Mouse (Mus musculus) megakaryocyte, embryonic 14.5 days (primary cell): ENCODE results near the gene Ncf1.

Experiments used
- FLI1 ChIP-seq: IDR thresholded peaks from 2 replicates; pipeline ENCODE4 v1.6.1; 2012; ENCODE audit warnings: low read length, inconsistent platforms, mixed read lengths
- GATA1 ChIP-seq: IDR thresholded peaks from 3 replicates; pipeline ENCODE4 v1.6.1; 2012; ENCODE audit warnings: mixed read lengths, low read length, inconsistent platforms, borderline replicate concordance

- no peak for TF ChIP-seq GATA1
- TF ChIP-seq FLI1 = no peak
Observed at GRCm38 (mm10) chr5:134237508-134237907, 8.1 kb upstream of the Ncf1 start.
